Mouse (Mus musculus) gastrocnemius, adult 2 months (tissue): ENCODE data around the gene Ttc7. TPM values are rescaled to one million over a fixed set of nuclear protein-coding genes. Genes with fewer than 3 reads are reported as not detected.

Experiments used
- DNase-seq: peaks from one replicate; pipeline ENCODE4 v3.0.0; 2022
- H3K27ac ChIP-seq: fragments of 200-600 bp; 2 replicates; pipeline ENCODE4 v1.8.1; 2022; ENCODE audit warnings: mild to moderate bottlenecking
- H3K4me3 ChIP-seq: fragments of 200-600 bp; 2 replicates; pipeline ENCODE4 v1.8.1; 2022; ENCODE audit warnings: mild to moderate bottlenecking, moderate library complexity
- CTCF ChIP-seq: fragments of 200-600 bp; IDR thresholded peaks from 2 replicates; pipeline ENCODE4 v1.8.1; 2022; ENCODE audit warnings: antibody characterized with exemption, mild to moderate bottlenecking, moderate library complexity
- intact Hi-C: fragments of 180-260 bp; cut with DNase I; formaldehyde crosslinking; loops from one replicate; pipeline ENCODE4 v1.15.1; 2025
- total RNA-seq, 2 experiments: library from RNA; stranded (reverse); gene quantifications; 2 replicates each; pipeline ENCODE4 v1.2.3; 2021

Ttc7 gene
- total RNA-seq, 2 experiments from 2014 or later: 8.9 to 15.9 TPM

DNA sequence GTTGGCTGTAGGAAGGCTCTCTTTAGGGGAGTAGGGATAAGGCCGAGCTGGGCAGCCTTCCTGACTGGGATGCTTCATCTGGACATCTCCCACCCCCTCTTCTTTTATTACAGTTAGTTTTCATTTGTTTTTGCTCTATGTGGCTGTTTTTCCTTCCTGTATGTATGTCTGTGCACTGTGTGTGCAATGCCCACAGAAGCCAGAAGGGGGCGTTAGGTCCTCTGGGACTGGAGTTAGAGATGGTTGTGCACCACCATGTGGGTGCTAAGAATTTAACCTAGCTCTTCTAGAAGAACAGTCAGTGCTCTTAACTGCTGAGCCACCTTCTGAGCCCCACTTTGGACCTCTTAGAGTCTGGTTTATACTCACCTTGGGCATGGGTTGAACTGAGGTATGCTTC lies 53.0 kb downstream of the Ttc7 start:
- Histone ChIP-seq H3K27ac (peak overlapping the region; percentile 76), H3K4me3 (no peak overlapping the region)
- DNase-seq: no peak
- peak; percentile 41 for TF ChIP-seq CTCF
- intact Hi-C loops: no loop called here

- peak overlapping the region; percentile 76 for H3K27ac ChIP-seq
- intact Hi-C loops: no loop called here
- H3K4me3 ChIP-seq: no peak overlapping the region
- TF ChIP-seq CTCF: no peak
- DNase-seq: no peak
Observed at GRCm38 (mm10) chr17:87336910-87337309, 54.2 kb downstream of the Ttc7 start.

- Histone ChIP-seq H3K4me3 (no peak overlapping the region), H3K27ac (peak overlapping the region; percentile 76)
- intact Hi-C loops: no loop called here
- TF ChIP-seq CTCF: no peak
- no peak for DNase-seq
Observed at GRCm38 (mm10) chr17:87337683-87338082, 55.0 kb downstream of the Ttc7 start.

DNA sequence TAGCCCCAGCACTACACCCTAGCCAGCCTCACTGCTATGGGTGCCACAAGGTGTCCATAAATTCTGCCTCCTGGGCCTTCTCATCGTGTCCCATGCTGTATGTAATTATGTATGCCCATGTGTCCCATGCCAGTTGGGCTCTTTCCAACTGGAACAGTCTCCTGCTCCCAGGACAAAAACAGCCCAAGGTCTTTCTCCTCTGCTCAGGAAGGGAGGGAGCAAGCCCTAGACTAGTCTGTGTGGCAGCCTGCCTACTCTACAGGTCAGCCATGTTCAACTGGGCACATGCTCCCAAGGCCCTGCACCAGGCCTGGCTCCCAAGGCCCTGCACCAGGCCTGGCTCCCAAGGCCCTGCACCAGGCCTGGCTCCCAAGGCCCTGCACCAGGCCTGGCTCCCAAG lies 56.4 kb downstream of the Ttc7 start:
- Histone ChIP-seq H3K4me3 (no peak overlapping the region), H3K27ac (peak overlapping the region; percentile 76)
- no peak for TF ChIP-seq CTCF
- intact Hi-C loops: no loop called here
- DNase-seq: peak; percentile 60

- Histone ChIP-seq H3K4me3 (no peak overlapping the region), H3K27ac (peak overlapping the region; percentile 88)
- no peak for TF ChIP-seq CTCF
- peak; percentile 84 for DNase-seq
- intact Hi-C loops: no loop called here
Observed at GRCm38 (mm10) chr17:87343060-87343703, 60.5 kb downstream of the Ttc7 start.

DNA sequence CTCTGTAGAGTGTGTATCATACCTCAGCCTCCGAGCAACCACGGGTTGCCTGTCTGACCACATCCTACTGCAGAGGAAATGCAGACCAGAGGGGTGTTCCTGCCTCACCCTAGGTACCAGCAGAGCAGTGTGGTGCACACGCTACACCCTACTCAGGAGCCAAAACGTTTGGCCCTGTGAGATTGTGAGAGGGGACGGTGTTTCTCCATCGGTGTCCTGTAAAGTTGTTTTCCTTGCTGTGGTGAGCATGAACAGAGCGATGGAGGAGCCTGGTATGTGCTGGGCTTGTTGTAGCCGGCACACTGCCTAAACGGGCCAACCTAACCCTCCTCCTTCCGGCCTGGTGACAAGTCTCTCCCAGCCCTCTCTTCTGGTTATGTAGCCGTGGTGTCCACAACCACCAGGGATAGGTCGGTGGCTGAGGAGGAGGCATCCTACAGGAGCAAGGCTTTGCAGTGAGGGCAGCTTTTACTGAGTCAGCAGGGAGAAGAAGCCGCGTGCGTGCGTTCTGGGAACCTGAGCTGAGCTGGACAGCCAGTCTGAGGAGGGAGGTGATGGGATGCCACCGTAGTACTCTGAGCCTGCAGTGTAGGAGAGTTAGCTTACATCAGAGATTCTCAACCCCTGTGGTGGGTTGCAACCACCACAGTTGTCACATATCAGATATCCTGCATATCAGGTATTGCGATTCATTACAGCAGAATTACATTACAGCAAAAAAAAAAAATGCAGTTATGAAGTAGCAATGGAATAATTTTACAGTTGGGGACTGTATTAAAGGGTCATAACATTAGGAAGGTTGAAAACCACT lies 62.0 kb downstream of the Ttc7 start:
- intact Hi-C loops: loop anchor here (2.0 kb wide), 1 partner anchor 28 kb away; no protein-coding TSS in a partner anchor
- peak; percentile 81 for DNase-seq
- Histone ChIP-seq H3K27ac (peak overlapping the region; percentile 88), H3K4me3 (no peak overlapping the region)
- TF ChIP-seq CTCF: no peak

DNA sequence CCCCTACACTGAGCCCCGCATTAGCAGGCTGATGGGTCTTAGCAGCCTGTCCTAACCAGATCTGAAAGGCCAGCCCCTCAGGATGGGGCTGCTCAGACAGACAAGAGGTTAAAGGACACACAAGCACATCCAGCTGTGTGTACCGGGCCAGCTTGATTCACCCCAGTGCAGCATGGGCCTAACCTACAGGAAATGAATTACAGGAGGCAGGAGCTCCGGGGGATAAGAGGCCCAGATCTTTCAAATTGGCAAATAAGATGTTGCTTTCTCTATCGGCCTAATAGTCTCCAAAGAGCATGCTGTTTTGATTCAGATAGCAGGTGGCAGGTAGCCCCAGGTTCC lies 62.5 kb downstream of the Ttc7 start:
- intact Hi-C loops: loop anchor here (2.0 kb wide), 1 partner anchor 28 kb away; no protein-coding TSS in a partner anchor
- DNase-seq: no peak
- Histone ChIP-seq H3K4me3 (no peak overlapping the region), H3K27ac (peak overlapping the region; percentile 88)
- TF ChIP-seq CTCF: no peak

DNA sequence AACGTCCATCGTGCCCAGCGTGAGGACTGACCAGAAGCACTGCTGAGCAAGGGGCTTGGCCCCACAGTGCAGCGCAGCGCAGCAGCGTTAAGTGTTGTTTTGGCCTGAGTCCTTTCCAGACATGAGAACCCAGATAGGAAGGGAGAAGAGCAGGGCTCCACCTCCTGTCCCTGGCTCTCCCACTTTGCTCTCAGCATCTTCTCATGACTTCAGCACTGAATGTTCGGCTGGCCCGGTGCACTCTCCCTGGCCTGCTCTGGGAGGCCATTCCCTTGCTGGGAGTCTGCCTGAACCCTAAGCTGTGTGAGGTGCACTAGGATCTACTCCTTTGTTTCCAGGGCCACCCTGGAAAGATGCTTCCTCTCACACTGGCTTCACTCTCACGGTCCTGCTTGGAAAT lies 65.7 kb downstream of the Ttc7 start:
- peak; percentile 64 for DNase-seq
- H3K4me3 ChIP-seq: no peak overlapping the region
- no peak for TF ChIP-seq CTCF
- intact Hi-C loops: no loop called here
- peak overlapping the region; percentile 98 for H3K27ac ChIP-seq

- intact Hi-C loops: no loop called here
- peak; percentile 34 for TF ChIP-seq CTCF
- H3K27ac ChIP-seq: peak overlapping the region; percentile 98
- DNase-seq: no peak
- no peak overlapping the region for H3K4me3 ChIP-seq
Observed at GRCm38 (mm10) chr17:87349069-87349468, 66.4 kb downstream of the Ttc7 start.

DNA sequence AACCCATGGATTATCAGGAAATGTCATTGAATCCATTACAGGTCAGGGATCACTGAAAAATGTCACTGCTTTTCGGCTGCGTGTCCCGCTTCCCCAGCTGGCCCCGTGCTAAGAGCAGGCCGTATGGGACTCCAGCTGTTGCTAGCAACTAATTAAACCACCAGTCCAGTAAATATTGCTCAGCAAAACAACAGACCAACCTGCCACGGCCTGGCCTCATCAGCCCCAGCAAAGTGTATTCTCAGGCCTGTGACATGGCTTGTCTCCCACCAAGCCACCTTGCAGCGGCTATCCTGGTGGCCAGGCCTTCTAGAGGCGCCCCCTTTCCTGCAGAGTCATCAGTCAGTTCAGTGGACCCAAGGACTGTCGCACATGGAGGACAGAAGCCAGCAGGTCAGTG lies 66.9 kb downstream of the Ttc7 start:
- intact Hi-C loops: no loop called here
- H3K4me3 ChIP-seq: peak overlapping the region; percentile 19; the same call in 1 of the 2 replicates
- no peak for DNase-seq

GRCm38 (mm10) chr17:87350471-87351240 lies 68.0 kb downstream of the Ttc7 start:
- H3K27ac ChIP-seq: peak overlapping the region; percentile 98
- H3K4me3 ChIP-seq: peak overlapping the region; percentile 32
- DNase-seq: peak; percentile 80
- intact Hi-C loops: loop anchor here (2.0 kb wide), 1 partner anchor 96 kb away; the partner anchor contains the start of gene Calm2
- TF ChIP-seq CTCF: no peak

More for the DNA sequence above, 66.9 kb downstream of the Ttc7 start:
- H3K27ac ChIP-seq: peak overlapping the region; percentile 98
- no peak for TF ChIP-seq CTCF

DNA sequence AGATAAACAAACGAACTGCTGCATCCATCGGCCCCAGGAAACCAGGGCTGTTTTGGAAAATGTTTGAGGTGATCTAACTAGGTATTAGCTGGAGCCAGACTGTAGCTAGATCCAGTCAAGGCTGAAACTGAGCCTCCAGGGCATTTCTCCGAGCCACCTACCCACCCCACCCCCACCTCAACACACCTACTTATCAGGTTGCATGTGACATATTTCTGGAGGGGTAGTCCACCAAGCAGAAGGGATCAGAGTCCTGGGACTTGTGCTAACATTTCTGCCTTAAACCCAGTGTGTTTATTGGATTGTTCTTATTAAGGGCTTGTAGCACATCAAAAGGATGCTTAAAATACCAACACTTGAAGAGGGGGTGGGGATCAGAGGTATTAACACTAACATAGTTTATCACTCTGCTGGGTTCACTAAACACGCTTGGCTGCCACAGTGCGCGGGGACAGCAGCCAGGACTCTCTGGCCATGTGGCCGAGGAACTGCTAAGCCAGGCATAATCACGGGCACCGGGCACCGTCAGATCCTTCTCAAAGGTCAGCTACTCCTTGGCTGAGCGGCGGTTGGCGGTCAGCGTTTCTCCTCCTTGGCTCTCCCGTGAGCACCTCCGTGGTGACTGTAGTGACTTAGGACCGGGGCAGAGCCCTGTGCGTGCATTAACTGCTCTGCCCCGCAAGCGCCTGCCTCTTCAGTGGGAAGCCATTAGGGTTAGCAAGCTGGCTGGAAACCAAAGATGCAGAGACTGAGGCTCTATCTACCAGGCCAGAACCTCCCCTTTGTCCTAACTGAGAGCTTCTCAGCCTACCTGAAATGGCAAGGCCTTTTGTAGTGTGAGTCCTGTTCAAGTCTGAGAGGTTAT lies 68.8 kb downstream of the Ttc7 start:
- TF ChIP-seq CTCF: no peak
- peak overlapping the region; percentile 55 for H3K4me3 ChIP-seq
- peak overlapping the region; percentile 98 for H3K27ac ChIP-seq
- intact Hi-C loops: loop anchor here (2.0 kb wide), 3 partner anchors 15 to 95 kb away; partner anchors contain the start of gene Calm2
- peak; percentile 94 for DNase-seq
